Mouse (Mus musculus): Measurements from ENCODE around the gene Foxo1. TPM values are rescaled to one million over a fixed set of nuclear protein-coding genes. Genes with fewer than 3 reads are reported as not detected.

The Foxo1 gene
- polyA plus RNA-seq, 1 experiment from 2014 or later = 3.4 TPM

- Histone ChIP-seq H3K4me3 (ENCODE audit: low read depth, low read length) (no peak overlapping the region), H3K9ac (ENCODE audit: low read length) (no peak overlapping the region), H3K27me3 (ENCODE audit: control insufficient read depth, insufficient read depth, low read length) (no peaks in the 10 kb centered on the region), H3K4me1 (replicated peaks; ENCODE audit: control insufficient read depth, insufficient read depth) (no peaks in the 10 kb centered on the region), H3K4me2 (replicated peaks; ENCODE audit: low read depth) (no peak overlapping the region), H3K9me3 (ENCODE audit: control insufficient read depth, low read length) (no peaks in the 10 kb centered on the region), H3K27ac (replicated peaks) (no peak overlapping the region), H3K36me3 (ENCODE audit: control insufficient read depth, insufficient read depth, low read length) (no peaks in the 10 kb centered on the region)
- WGBS = 75% methylated on average over 1 of the region's 1 CpGs
- ATAC-seq (ENCODE audit: low FRiP score, low TSS enrichment) = no peak
- TF ChIP-seq EP300 (optimal IDR thresholded peaks at IDR 0.05) = no peak
- TF ChIP-seq CTCF (IDR thresholded peaks at IDR 0.05; ENCODE audit: low read depth) = no peak
- no peak for DNase-seq (ENCODE audit: low spot score)
These were observed 12.5 kb downstream of the Foxo1 start for GRCm38 (mm10) chr3:52280681-52281080.

GRCm38 (mm10) chr3:52281882-52282281 lies 13.7 kb downstream of the Foxo1 start:
- no peaks in the 10 kb centered on the region for H3K9me3 ChIP-seq (ENCODE audit: control insufficient read depth, low read length)
- no peak overlapping the region for H3K9ac ChIP-seq (ENCODE audit: low read length)
- H3K4me1 ChIP-seq (replicated peaks; ENCODE audit: control insufficient read depth, insufficient read depth) = no peaks in the 10 kb centered on the region
- TF ChIP-seq EP300 (optimal IDR thresholded peaks at IDR 0.05) (no peak), CTCF (IDR thresholded peaks at IDR 0.05; ENCODE audit: low read depth) (no peak)
- WGBS = 79% methylated on average over 3 of the region's 3 CpGs
- H3K36me3 ChIP-seq (ENCODE audit: control insufficient read depth, insufficient read depth, low read length) = no peaks in the 10 kb centered on the region
- H3K27me3 ChIP-seq (ENCODE audit: control insufficient read depth, insufficient read depth, low read length) = no peaks in the 10 kb centered on the region
- ATAC-seq (ENCODE audit: low FRiP score, low TSS enrichment) (no peak), DNase-seq (ENCODE audit: low spot score) (no peak)
- no peak overlapping the region for H3K27ac ChIP-seq (replicated peaks)
- no peak overlapping the region for H3K4me3 ChIP-seq (ENCODE audit: low read depth, low read length)
- no peak overlapping the region for H3K4me2 ChIP-seq (replicated peaks; ENCODE audit: low read depth)

GRCm38 (mm10) chr3:52282369-52282768 lies 14.2 kb downstream of the Foxo1 start:
- Histone ChIP-seq H3K27ac (replicated peaks) (no peak overlapping the region), H3K4me2 (replicated peaks; ENCODE audit: low read depth) (no peak overlapping the region), H3K9me3 (ENCODE audit: control insufficient read depth, low read length) (no peaks in the 10 kb centered on the region), H3K4me1 (replicated peaks; ENCODE audit: control insufficient read depth, insufficient read depth) (no peaks in the 10 kb centered on the region), H3K4me3 (ENCODE audit: low read depth, low read length) (no peak overlapping the region), H3K27me3 (ENCODE audit: control insufficient read depth, insufficient read depth, low read length) (no peaks in the 10 kb centered on the region), H3K9ac (ENCODE audit: low read length) (no peak overlapping the region), H3K36me3 (ENCODE audit: control insufficient read depth, insufficient read depth, low read length) (no peaks in the 10 kb centered on the region)
- 49% methylated on average over 2 of the region's 2 CpGs for WGBS
- DNase-seq (ENCODE audit: low spot score) (no peak), ATAC-seq (ENCODE audit: low FRiP score, low TSS enrichment) (no peak)
- TF ChIP-seq EP300 (optimal IDR thresholded peaks at IDR 0.05) (no peak), CTCF (IDR thresholded peaks at IDR 0.05; ENCODE audit: low read depth) (no peak)

GRCm38 (mm10) chr3:52283521-52283920 lies 15.4 kb downstream of the Foxo1 start:
- no peak overlapping the region for H3K4me2 ChIP-seq (replicated peaks; ENCODE audit: low read depth)
- no peaks in the 10 kb centered on the region for H3K27me3 ChIP-seq (ENCODE audit: control insufficient read depth, insufficient read depth, low read length)
- H3K4me1 ChIP-seq (replicated peaks; ENCODE audit: control insufficient read depth, insufficient read depth) = no peaks in the 10 kb centered on the region
- H3K36me3 ChIP-seq (ENCODE audit: control insufficient read depth, insufficient read depth, low read length) = no peaks in the 10 kb centered on the region
- 53% methylated on average over 6 of the region's 6 CpGs for WGBS
- TF ChIP-seq CTCF (IDR thresholded peaks at IDR 0.05; ENCODE audit: low read depth) (no peak), EP300 (optimal IDR thresholded peaks at IDR 0.05) (no peak)
- no peak overlapping the region for H3K27ac ChIP-seq (replicated peaks)
- no peak overlapping the region for H3K9ac ChIP-seq (ENCODE audit: low read length)
- no peak overlapping the region for H3K4me3 ChIP-seq (ENCODE audit: low read depth, low read length)
- no peaks in the 10 kb centered on the region for H3K9me3 ChIP-seq (ENCODE audit: control insufficient read depth, low read length)
- ATAC-seq (ENCODE audit: low FRiP score, low TSS enrichment) (no peak), DNase-seq (ENCODE audit: low spot score) (no peak)

GRCm38 (mm10) chr3:52290811-52291210 lies 22.7 kb downstream of the Foxo1 start:
- Histone ChIP-seq H3K9ac (ENCODE audit: low read length) (no peak overlapping the region), H3K4me2 (replicated peaks; ENCODE audit: low read depth) (no peak overlapping the region), H3K4me1 (replicated peaks; ENCODE audit: control insufficient read depth, insufficient read depth) (0 out of 2 replicates have a peak, but pooled peaks cover 2% of the 10 kb centered on the region), H3K9me3 (ENCODE audit: control insufficient read depth, low read length) (no peaks in the 10 kb centered on the region), H3K4me3 (ENCODE audit: low read depth, low read length) (no peak overlapping the region), H3K36me3 (ENCODE audit: control insufficient read depth, insufficient read depth, low read length) (no peaks in the 10 kb centered on the region), H3K27me3 (ENCODE audit: control insufficient read depth, insufficient read depth, low read length) (no peaks in the 10 kb centered on the region), H3K27ac (replicated peaks) (no peak overlapping the region)
- 89% methylated on average over 2 of the region's 2 CpGs for WGBS
- ATAC-seq (ENCODE audit: low FRiP score, low TSS enrichment) = no peak
- DNase-seq (ENCODE audit: low spot score) = no peak
- TF ChIP-seq CTCF (IDR thresholded peaks at IDR 0.05; ENCODE audit: low read depth) (no peak), EP300 (optimal IDR thresholded peaks at IDR 0.05) (no peak)

- no peak for TF ChIP-seq EP300 (optimal IDR thresholded peaks at IDR 0.05)
- TF ChIP-seq CTCF (IDR thresholded peaks at IDR 0.05; ENCODE audit: low read depth) = no peak
- Histone ChIP-seq H3K4me1 (replicated peaks; ENCODE audit: control insufficient read depth, insufficient read depth) (0 out of 2 replicates have a peak, but pooled peaks cover 6% of the 10 kb centered on the region), H3K4me2 (replicated peaks; ENCODE audit: low read depth) (no peak overlapping the region), H3K9ac (ENCODE audit: low read length) (no peak overlapping the region), H3K36me3 (ENCODE audit: control insufficient read depth, insufficient read depth, low read length) (no peaks in the 10 kb centered on the region), H3K4me3 (ENCODE audit: low read depth, low read length) (no peak overlapping the region), H3K9me3 (ENCODE audit: control insufficient read depth, low read length) (no peaks in the 10 kb centered on the region), H3K27ac (replicated peaks) (no peak overlapping the region), H3K27me3 (ENCODE audit: control insufficient read depth, insufficient read depth, low read length) (no peaks in the 10 kb centered on the region)
- no peak for DNase-seq (ENCODE audit: low spot score)
- WGBS = 62% methylated on average over 7 of the region's 7 CpGs
- no peak for ATAC-seq (ENCODE audit: low FRiP score, low TSS enrichment)
These were observed 24.4 kb downstream of the Foxo1 start for GRCm38 (mm10) chr3:52292498-52292897.
